Mouse (Mus musculus): Measurements from ENCODE around the gene Gm5148. TPM values are rescaled to one million over a fixed set of nuclear protein-coding genes. Genes with fewer than 3 reads are reported as not detected.

Gene Gm5148
- total RNA-seq, 1 experiment from 2014 or later = 0.46 TPM

GRCm38 (mm10) chr3:37737407-37737806 is 13.1 kb upstream of the Gm5148 start:
- peak; percentile 45 for DNase-seq

- no peak for DNase-seq
Observed at GRCm38 (mm10) chr3:37735166-37735565, 10.9 kb upstream of the Gm5148 start.

- DNase-seq = peak; percentile 59
Observed at GRCm38 (mm10) chr3:37729142-37729541, 4.9 kb upstream of the Gm5148 start.

- no peak for DNase-seq
Observed at GRCm38 (mm10) chr3:37728112-37729100, 4.1 kb upstream of the Gm5148 start.

GRCm38 (mm10) chr3:37727392-37727791 is 3.1 kb upstream of the Gm5148 start:
- DNase-seq = no peak

GRCm38 (mm10) chr3:37726501-37727140 is 2.3 kb upstream of the Gm5148 start:
- peak; percentile 10 for DNase-seq

GRCm38 (mm10) chr3:37724946-37725735 is 851 bp upstream of the Gm5148 start:
- no peak for DNase-seq

- DNase-seq = no peak
Observed at GRCm38 (mm10) chr3:37723662-37724170, 574 bp downstream of the Gm5148 start.

GRCm38 (mm10) chr3:37723061-37723521 is 1.2 kb downstream of the Gm5148 start:
- no peak for DNase-seq

GRCm38 (mm10) chr3:37722487-37723060 is 1.7 kb downstream of the Gm5148 start:
- DNase-seq = no peak

- DNase-seq = no peak
Observed at GRCm38 (mm10) chr3:37716992-37717391, 7.3 kb downstream of the Gm5148 start.

- DNase-seq = no peak
Observed at GRCm38 (mm10) chr3:37715734-37716133, 8.6 kb downstream of the Gm5148 start.

GRCm38 (mm10) chr3:37712501-37712900 is 11.8 kb downstream of the Gm5148 start:
- peak; percentile 58 for DNase-seq

GRCm38 (mm10) chr3:37711639-37712038 is 12.7 kb downstream of the Gm5148 start:
- no peak for DNase-seq

GRCm38 (mm10) chr3:37707801-37708200 is 16.5 kb downstream of the Gm5148 start:
- DNase-seq = no peak

GRCm38 (mm10) chr3:37706439-37706838 is 17.9 kb downstream of the Gm5148 start:
- DNase-seq = no peak

GRCm38 (mm10) chr3:37705436-37705835 is 18.9 kb downstream of the Gm5148 start:
- no peak for DNase-seq

- peak; percentile 14 for DNase-seq
Observed at GRCm38 (mm10) chr3:37704701-37705279, 19.5 kb downstream of the Gm5148 start.

- no peak for DNase-seq
Observed at GRCm38 (mm10) chr3:37703066-37703465, 21.2 kb downstream of the Gm5148 start.

GRCm38 (mm10) chr3:37693552-37693951 is 30.7 kb downstream of the Gm5148 start:
- DNase-seq = no peak

- no peak for DNase-seq
Observed at GRCm38 (mm10) chr3:37692945-37693344, 31.3 kb downstream of the Gm5148 start.

Measured in adrenal gland, postnatal 25 days (tissue).